Mouse (Mus musculus) embryonic facial prominence, embryonic 14.5 days (tissue): ENCODE results near the gene Cerkl. TPM values are rescaled to one million over a fixed set of nuclear protein-coding genes. Genes with fewer than 3 reads are reported as not detected.

Experiments
- ATAC-seq: fragments of 200-750 bp; cut with Nextera tagmentation; 2 replicates; pipeline ENCODE4 v1.8.0; 2017; ENCODE audit warnings: low read depth, moderate number of reproducible peaks, moderate TSS enrichment
- DNase-seq: peaks from one replicate; pipeline ENCODE4 v3.0.0-alpha.2; 2015; ENCODE audit warnings: low spot score
- H3K27ac ChIP-seq: fragments of 300-500 bp; sonication (generic); replicated peaks from 2 replicates; pipeline ENCODE4 v1.5.1; 2014; ENCODE audit warnings: low read depth, mild to moderate bottlenecking, low read length, moderate library complexity
- H3K27me3 ChIP-seq: fragments of 300-500 bp; sonication (generic); replicated peaks from 2 replicates; pipeline ENCODE4 v1.6.1; 2014; ENCODE audit warnings: low read length; ENCODE audit not compliant: control insufficient read depth, insufficient read depth
- H3K36me3 ChIP-seq: fragments of 300-500 bp; sonication (generic); 2 replicates; pipeline ENCODE4 v1.6.1; 2014; ENCODE audit warnings: low read length, mixed read lengths; ENCODE audit not compliant: control insufficient read depth, insufficient read depth
- H3K4me1 ChIP-seq: fragments of 300-500 bp; sonication (generic); 2 replicates; pipeline ENCODE4 v1.6.1; 2014; ENCODE audit warnings: antibody characterized with exemption, low read length; ENCODE audit not compliant: control insufficient read depth, insufficient read depth
- H3K4me2 ChIP-seq: fragments of 300-500 bp; sonication (generic); 2 replicates; pipeline ENCODE4 v1.6.1; 2014; ENCODE audit warnings: low read depth, mild to moderate bottlenecking, low read length, moderate library complexity, mixed read lengths
- H3K4me3 ChIP-seq: fragments of 300-500 bp; sonication (generic); 2 replicates; pipeline ENCODE4 v1.5.1; 2014; ENCODE audit warnings: low read depth, mild to moderate bottlenecking, low read length
- H3K9ac ChIP-seq: fragments of 300-500 bp; sonication (generic); 2 replicates; pipeline ENCODE4 v1.6.1; 2014; ENCODE audit warnings: low read depth, mild to moderate bottlenecking, low read length, moderate library complexity, mixed read lengths
- H3K9me3 ChIP-seq: fragments of 300-500 bp; sonication (generic); 2 replicates; pipeline ENCODE4 v1.6.1; 2016; ENCODE audit warnings: low read length; ENCODE audit not compliant: control insufficient read depth
- WGBS: fragments of 180-500 bp; shearing (Covaris S2); extraction: QIAGEN DNeasy Blood & Tissue Kit; methylation state at CpG from one replicate; pipeline ENCODE4 v1.1.7; 2014; 5-methylcytosine and 5-hydroxymethylcytosine counted together
- polyA plus RNA-seq: library from polyadenylated mRNA; unstranded; fragments of >200 nt; fragmentation: Nextera tagmentation; extraction: Ambion mirVana; gene quantifications from 2 replicates; pipeline ENCODE4 v1.2.1, GENCODE M21; 2014

Gene Cerkl
- polyA plus RNA-seq, 1 experiment from 2014 or later = 0.88 TPM

GRCm38 (mm10) chr2:79399234-79400000, 57.2 kb downstream of the Cerkl start:
- Histone ChIP-seq H3K4me2 (no peak overlapping the region), H3K9me3 (no peaks in the 10 kb centered on the region), H3K4me3 (no peak overlapping the region), H3K9ac (no peak overlapping the region), H3K27me3 (no peaks in the 10 kb centered on the region), H3K36me3 (no peaks in the 10 kb centered on the region), H3K27ac (no peak overlapping the region), H3K4me1 (no peaks in the 10 kb centered on the region)
- DNase-seq (no peak), ATAC-seq (peak; percentile 57)
- WGBS = 53% methylated on average over 8 of the region's 8 CpGs

DNA sequence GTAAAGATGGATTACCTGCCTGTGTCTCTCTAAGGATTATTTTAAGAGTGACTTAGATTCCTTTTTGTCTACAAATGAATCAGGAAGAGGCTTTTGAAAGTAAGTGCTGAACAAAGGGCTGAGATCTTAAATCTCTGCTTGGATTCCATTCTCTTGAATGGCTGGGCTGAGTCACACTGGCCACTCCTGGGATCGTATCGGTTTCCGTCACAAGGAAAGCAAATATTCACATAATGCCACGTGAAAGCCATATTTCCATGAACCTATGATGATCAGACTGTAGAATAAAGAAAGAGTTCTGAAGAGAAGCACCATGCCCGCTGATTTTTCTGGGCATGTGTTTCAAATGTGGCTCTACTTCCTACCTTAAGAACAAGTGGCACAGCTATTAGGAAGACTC, 57.8 kb downstream of the Cerkl start:
- ATAC-seq = no peak
- no peak overlapping the region for H3K4me3 ChIP-seq
- H3K36me3 ChIP-seq = no peaks in the 10 kb centered on the region
- H3K4me2 ChIP-seq = no peak overlapping the region
- 74% methylated on average over 5 of the region's 5 CpGs for WGBS
- H3K27me3 ChIP-seq = no peaks in the 10 kb centered on the region
- H3K27ac ChIP-seq = no peak overlapping the region
- H3K4me1 ChIP-seq = no peaks in the 10 kb centered on the region
- DNase-seq = no peak
- H3K9ac ChIP-seq = no peak overlapping the region
- no peaks in the 10 kb centered on the region for H3K9me3 ChIP-seq

DNA sequence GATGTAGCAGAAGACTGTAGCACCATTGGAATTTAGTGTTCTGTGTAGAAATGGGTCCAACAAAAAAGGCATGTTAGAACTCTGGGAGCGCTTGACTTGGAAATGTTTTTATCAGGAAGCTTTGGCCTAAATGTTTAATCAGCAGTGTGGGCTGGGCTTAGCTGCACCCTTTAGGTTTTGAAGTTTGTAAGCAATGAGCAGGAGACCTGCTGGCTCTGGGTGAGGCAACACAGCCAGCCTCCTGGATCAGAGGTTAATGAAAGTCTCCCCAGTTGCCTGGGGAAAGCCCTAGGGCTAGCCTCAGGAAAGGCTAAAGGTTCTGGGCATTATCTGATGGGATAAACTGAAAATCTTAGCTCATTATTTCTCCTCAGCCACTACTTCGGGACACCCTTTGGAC, 58.2 kb downstream of the Cerkl start:
- no peak overlapping the region for H3K9ac ChIP-seq
- no peak overlapping the region for H3K27ac ChIP-seq
- no peaks in the 10 kb centered on the region for H3K9me3 ChIP-seq
- 73% methylated on average over 2 of the region's 2 CpGs for WGBS
- H3K4me3 ChIP-seq = no peak overlapping the region
- H3K27me3 ChIP-seq = no peaks in the 10 kb centered on the region
- DNase-seq (no peak), ATAC-seq (no peak)
- no peaks in the 10 kb centered on the region for H3K4me1 ChIP-seq
- no peaks in the 10 kb centered on the region for H3K36me3 ChIP-seq
- H3K4me2 ChIP-seq = no peak overlapping the region

GRCm38 (mm10) chr2:79397107-79397506, 59.5 kb downstream of the Cerkl start:
- H3K9ac ChIP-seq = no peak overlapping the region
- H3K36me3 ChIP-seq = no peaks in the 10 kb centered on the region
- no peak for ATAC-seq
- no peak for DNase-seq
- H3K27ac ChIP-seq = no peak overlapping the region
- no peaks in the 10 kb centered on the region for H3K9me3 ChIP-seq
- H3K4me2 ChIP-seq = no peak overlapping the region
- no peaks in the 10 kb centered on the region for H3K27me3 ChIP-seq
- H3K4me1 ChIP-seq = no peaks in the 10 kb centered on the region
- H3K4me3 ChIP-seq = no peak overlapping the region
- 59% methylated on average over 2 of the region's 2 CpGs for WGBS

- no peak overlapping the region for H3K4me3 ChIP-seq
- H3K4me1 ChIP-seq = peaks cover 6% of the 10 kb centered on the region; the same call in 1 of the 2 replicates
- H3K36me3 ChIP-seq = no peaks in the 10 kb centered on the region
- ATAC-seq (0 out of 2 replicates have a peak, but pooled peaks have one; percentile 41), DNase-seq (peak; percentile 24)
- H3K9me3 ChIP-seq = no peaks in the 10 kb centered on the region
- H3K9ac ChIP-seq = no peak overlapping the region
- H3K27ac ChIP-seq = no peak overlapping the region
- no peaks in the 10 kb centered on the region for H3K27me3 ChIP-seq
- H3K4me2 ChIP-seq = no peak overlapping the region
- 39% methylated on average over 12 of the region's 12 CpGs for WGBS
Observed at GRCm38 (mm10) chr2:79379087-79380041, 77.2 kb downstream of the Cerkl start.

GRCm38 (mm10) chr2:79378346-79379086, 78.1 kb downstream of the Cerkl start:
- 73% methylated on average over 8 of the region's 8 CpGs for WGBS
- H3K4me1 ChIP-seq = peaks cover 6% of the 10 kb centered on the region; the same call in 1 of the 2 replicates
- no peaks in the 10 kb centered on the region for H3K9me3 ChIP-seq
- H3K27ac ChIP-seq = no peak overlapping the region
- H3K36me3 ChIP-seq = no peaks in the 10 kb centered on the region
- H3K27me3 ChIP-seq = no peaks in the 10 kb centered on the region
- H3K4me3 ChIP-seq = no peak overlapping the region
- DNase-seq = no peak
- ATAC-seq = no peak
- H3K4me2 ChIP-seq = no peak overlapping the region
- no peak overlapping the region for H3K9ac ChIP-seq

GRCm38 (mm10) chr2:79372486-79373200, 83.9 kb downstream of the Cerkl start:
- Histone ChIP-seq H3K27ac (no peak overlapping the region), H3K4me1 (no peaks in the 10 kb centered on the region), H3K9me3 (no peaks in the 10 kb centered on the region), H3K4me3 (no peak overlapping the region), H3K36me3 (no peaks in the 10 kb centered on the region), H3K27me3 (no peaks in the 10 kb centered on the region), H3K9ac (no peak overlapping the region), H3K4me2 (no peak overlapping the region)
- DNase-seq (peak; percentile 17), ATAC-seq (no peak)
- WGBS = 36% methylated on average over 5 of the region's 6 CpGs

DNA sequence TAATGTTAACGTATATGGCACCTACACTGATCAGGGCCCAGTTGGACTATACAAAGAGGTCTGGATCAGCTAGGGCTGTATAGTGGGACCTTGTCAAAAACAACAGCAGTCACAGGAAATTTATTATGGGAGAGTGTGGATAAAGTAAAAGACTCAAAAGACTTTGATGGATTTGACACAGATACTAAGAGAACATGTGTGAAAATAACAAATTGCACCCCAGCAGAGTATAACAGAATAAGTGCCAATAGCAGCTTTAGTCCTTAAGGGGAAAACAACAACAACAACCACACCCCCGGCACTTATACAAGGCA, 84.5 kb downstream of the Cerkl start:
- no peak for ATAC-seq
- no peak overlapping the region for H3K4me3 ChIP-seq
- H3K4me1 ChIP-seq = no peaks in the 10 kb centered on the region
- H3K36me3 ChIP-seq = no peaks in the 10 kb centered on the region
- DNase-seq = no peak
- H3K27me3 ChIP-seq = no peaks in the 10 kb centered on the region
- no peaks in the 10 kb centered on the region for H3K9me3 ChIP-seq
- H3K27ac ChIP-seq = no peak overlapping the region
- H3K4me2 ChIP-seq = no peak overlapping the region
- 83% methylated on average over 2 of the region's 2 CpGs for WGBS
- H3K9ac ChIP-seq = no peak overlapping the region
